Mouse (Mus musculus): Measurements from ENCODE around the gene Ager. TPM values are rescaled to one million over a fixed set of nuclear protein-coding genes. Genes with fewer than 3 reads are reported as not detected.

The Ager gene
- total RNA-seq, 4 experiments from 2014 or later, result 0.39 to 0.83 (median 0.54) TPM

Other genes with a start within 250 kb of the Ager start
- under 1 TPM; 0.49 to 0.82 (median 0.63) TPM for gene Btnl2, start 243.0 kb upstream of the Ager start, total RNA-seq (2022)
- not detected for gene Btnl1, start 220.7 kb upstream of the Ager start, total RNA-seq (2022)
- gene BC051142, start 199.0 kb upstream of the Ager start, total RNA-seq (2022), result 1 to 10 TPM; 3.3 to 5.1 (median 4.3) TPM
- gene Btnl4, start 120.5 kb upstream of the Ager start, total RNA-seq (2022), result not detected
- gene Btnl6, start 80.5 kb upstream of the Ager start, total RNA-seq (2022), result not detected
- 10 to 100 TPM in 1 of 4 experiments, 1 to 10 TPM in 3; 9.4 to 13.0 (median 9.6) TPM for gene Notch4, start 33.6 kb upstream of the Ager start, total RNA-seq (2022)
- 1 to 10 TPM; 2.1 to 4.2 (median 3.4) TPM for gene Gpsm3, start 8.1 kb upstream of the Ager start, total RNA-seq (2022)
- 10 to 100 TPM; 59.5 to 66.5 (median 62.6) TPM for gene Pbx2, start 6.6 kb upstream of the Ager start, total RNA-seq (2022)
- gene Rnf5, start 5.8 kb downstream of the Ager start, total RNA-seq (2022), result 10 to 100 TPM; 73.3 to 77.6 (median 76.0) TPM
- 100 to 1,000 TPM; 150 to 164 (median 155) TPM for gene Agpat1, start 6.4 kb downstream of the Ager start, total RNA-seq (2022)
- gene Egfl8, start 18.1 kb downstream of the Ager start, total RNA-seq (2022), result 1 to 10 TPM; 3.0 to 4.9 (median 3.4) TPM
- 10 to 100 TPM; 38.1 to 48.6 (median 45.4) TPM for gene Ppt2, start 30.6 kb downstream of the Ager start, total RNA-seq (2022)
- gene Prrt1, start 31.7 kb downstream of the Ager start, total RNA-seq (2022), result 100 to 1,000 TPM in 3 of 4 experiments, 10 to 100 TPM in 1; 90.1 to 149 (median 116) TPM
- gene Fkbpl, start 46.9 kb downstream of the Ager start, total RNA-seq (2022), result 10 to 100 TPM; 12.5 to 16.7 (median 14.8) TPM
- 10 to 100 TPM; 46.3 to 56.8 (median 53.7) TPM for gene Atf6b, start 49.3 kb downstream of the Ager start, total RNA-seq (2022)
- 1 to 10 TPM; 2.5 to 3.1 (median 2.8) TPM for gene Tnxb, start 72.7 kb downstream of the Ager start, total RNA-seq (2022)
- gene C4b, start 146.0 kb downstream of the Ager start, total RNA-seq (2022), result 100 to 1,000 TPM in 2 of 4 experiments, 10 to 100 TPM in 2; 27.2 to 188 (median 81.4) TPM
- gene Cyp21a1, start 206.7 kb downstream of the Ager start, total RNA-seq (2022), result 1 to 10 TPM in 2 of 4 experiments, not detected in 2; 3.1 to 3.7 TPM
- gene Stk19, start 239.1 kb downstream of the Ager start, total RNA-seq (2022), result 10 to 100 TPM; 45.3 to 49.5 (median 47.7) TPM
- gene Dxo, start 239.2 kb downstream of the Ager start, total RNA-seq (2022), result 10 to 100 TPM; 31.8 to 37.2 (median 34.0) TPM